Mouse (Mus musculus) kidney, adult 10 weeks (tissue): ENCODE results near the gene Olfr1024. TPM values are rescaled to one million over a fixed set of nuclear protein-coding genes. Genes with fewer than 3 reads are reported as not detected.

ENCODE experiments used
- polyA plus RNA-seq: library from polyadenylated mRNA; stranded (reverse); fragments of 350-450 nt; fragmentation: Illumina TruSeq; extraction: RNeasy Lipid Tissue Mini Kit (QIAGEN cat#74804); gene quantifications from one replicate; pipeline ENCODE4 v1.2.3, GENCODE M21; 2014; ENCODE audit warnings: low read depth, low replicate concordance

The Olfr1024 gene
- polyA plus RNA-seq = not detected

GRCm38 (mm10) chr2:85904952-85905351, at the start of gene Olfr1024:
TSS of gene Olfr1024 (minus strand) at chr2:85905052.

GRCm38 (mm10) chr2:85950137-85950536, 45.3 kb upstream of the Olfr1024 start, which contains the start of gene Olfr1028:
TSS of gene Olfr1028 (plus strand) at chr2:85950437.

GRCm38 (mm10) chr2:85921258-85921657, 16.4 kb upstream of the Olfr1024 start, which contains the start of gene Olfr1026:
TSS of gene Olfr1026 (plus strand) at chr2:85921558.

GRCm38 (mm10) chr2:85914893-85915292, 10.0 kb upstream of the Olfr1024 start, which contains the start of gene Olfr1025-ps1:
TSS of gene Olfr1025-ps1 (plus strand) at chr2:85915193.

GRCm38 (mm10) chr2:85885340-85885739, 19.5 kb downstream of the Olfr1024 start, which contains the start of gene Olfr1023:
TSS of gene Olfr1023 (plus strand) at chr2:85885640.

GRCm38 (mm10) chr2:85868294-85868693, 36.6 kb downstream of the Olfr1024 start, which contains the start of gene Olfr1022:
TSS of gene Olfr1022 (plus strand) at chr2:85868594.

Other genes with a start within 250 kb of the Olfr1024 start
- not detected for gene Olfr154, start 240.6 kb downstream of the Olfr1024 start, polyA plus RNA-seq
- not detected for gene Olfr1006, start 226.3 kb downstream of the Olfr1024 start, polyA plus RNA-seq
- not detected for gene Olfr1008, start 215.6 kb downstream of the Olfr1024 start, polyA plus RNA-seq
- not detected for gene Olfr1009, start 189.6 kb downstream of the Olfr1024 start, polyA plus RNA-seq
- not detected for gene Olfr1012, start 142.3 kb downstream of the Olfr1024 start, polyA plus RNA-seq
- not detected for gene Olfr1013, start 138.0 kb downstream of the Olfr1024 start, polyA plus RNA-seq
- not detected for gene Olfr1014, start 132.3 kb downstream of the Olfr1024 start, polyA plus RNA-seq
- gene Olfr1015, start 123.0 kb downstream of the Olfr1024 start, polyA plus RNA-seq = not detected
- not detected for gene Olfr1016, start 102.5 kb downstream of the Olfr1024 start, polyA plus RNA-seq
- not detected for gene Olfr1018, start 86.6 kb downstream of the Olfr1024 start, polyA plus RNA-seq
- not detected for gene Olfr1019, start 59.6 kb downstream of the Olfr1024 start, polyA plus RNA-seq
- not detected for gene Olfr1020, start 58.0 kb downstream of the Olfr1024 start, polyA plus RNA-seq
- not detected for gene Olfr1022, start 36.5 kb downstream of the Olfr1024 start, polyA plus RNA-seq
- gene Olfr1023, start 19.4 kb downstream of the Olfr1024 start, polyA plus RNA-seq = not detected
- gene Olfr1025-ps1, start 10.1 kb upstream of the Olfr1024 start, polyA plus RNA-seq = not detected
- not detected for gene Olfr1026, start 16.5 kb upstream of the Olfr1024 start, polyA plus RNA-seq
- gene Olfr1028, start 45.4 kb upstream of the Olfr1024 start, polyA plus RNA-seq = not detected
- gene Olfr1029, start 68.8 kb upstream of the Olfr1024 start, polyA plus RNA-seq = not detected
- not detected for gene Olfr1030, start 74.2 kb upstream of the Olfr1024 start, polyA plus RNA-seq
- gene Olfr1031, start 85.3 kb upstream of the Olfr1024 start, polyA plus RNA-seq = not detected
- gene Olfr1032, start 100.5 kb upstream of the Olfr1024 start, polyA plus RNA-seq = not detected
- gene Olfr1033, start 115.6 kb upstream of the Olfr1024 start, polyA plus RNA-seq = 4.3 TPM
- gene Olfr1034, start 140.8 kb upstream of the Olfr1024 start, polyA plus RNA-seq = 0.69 TPM
- not detected for gene Olfr1036, start 168.9 kb upstream of the Olfr1024 start, polyA plus RNA-seq
- gene Olfr1037, start 182.3 kb upstream of the Olfr1024 start, polyA plus RNA-seq = not detected
- gene Olfr1039, start 230.9 kb upstream of the Olfr1024 start, polyA plus RNA-seq = not detected
- not detected for gene Olfr1040, start 241.7 kb upstream of the Olfr1024 start, polyA plus RNA-seq